Mouse (Mus musculus): Measurements from ENCODE around the gene Srek1ip1. TPM values are rescaled to one million over a fixed set of nuclear protein-coding genes. Genes with fewer than 3 reads are reported as not detected.

Gene Srek1ip1
- polyA plus RNA-seq, 1 experiment = 9.0 TPM

DNA sequence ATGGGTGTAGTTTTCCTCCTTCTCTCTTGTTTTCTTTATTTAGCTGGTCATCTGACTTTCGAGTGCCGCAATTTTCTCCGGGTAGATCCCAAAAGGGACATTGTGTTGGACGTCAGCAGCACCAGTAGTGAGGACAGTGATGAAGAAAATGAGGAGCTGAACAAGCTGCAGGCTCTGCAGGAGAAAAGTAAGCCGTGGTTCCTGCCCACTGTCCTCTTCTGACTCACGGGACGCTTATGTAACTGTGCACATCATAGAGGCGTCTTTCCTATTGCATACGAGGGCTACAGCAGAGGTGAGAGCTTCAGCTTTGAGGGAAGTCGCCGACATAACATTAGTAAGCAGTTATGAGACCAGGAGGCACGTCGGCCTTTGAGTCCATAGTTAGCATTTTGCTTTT lies 40.5 kb downstream of the Srek1ip1 start:
- DNase-seq (ENCODE audit: low read depth, low spot score) = no peak
- WGBS = 93% methylated on average over 13 of the region's 13 CpGs

DNA sequence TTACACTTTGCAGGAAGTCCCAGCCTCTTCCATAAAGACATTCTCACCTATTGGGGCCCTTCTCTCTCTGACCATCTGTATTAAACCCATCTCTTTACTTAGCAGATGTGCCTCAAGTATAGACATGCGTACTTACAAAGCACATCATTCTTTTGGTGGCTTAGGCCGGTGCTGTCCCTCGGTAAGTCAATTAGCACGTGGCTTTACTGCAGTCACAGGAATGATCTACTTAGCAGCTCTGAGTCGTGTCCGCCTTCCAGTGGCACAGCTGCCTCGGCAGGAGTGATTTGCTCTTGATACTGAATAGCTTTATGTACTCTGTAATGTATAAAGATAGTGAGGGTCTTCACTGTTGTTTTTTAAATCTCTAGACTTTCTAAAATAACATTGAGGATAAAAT lies 45.3 kb downstream of the Srek1ip1 start:
- no peak for DNase-seq (ENCODE audit: low read depth, low spot score)
- 75% methylated on average over 7 of the region's 7 CpGs for WGBS

DNA sequence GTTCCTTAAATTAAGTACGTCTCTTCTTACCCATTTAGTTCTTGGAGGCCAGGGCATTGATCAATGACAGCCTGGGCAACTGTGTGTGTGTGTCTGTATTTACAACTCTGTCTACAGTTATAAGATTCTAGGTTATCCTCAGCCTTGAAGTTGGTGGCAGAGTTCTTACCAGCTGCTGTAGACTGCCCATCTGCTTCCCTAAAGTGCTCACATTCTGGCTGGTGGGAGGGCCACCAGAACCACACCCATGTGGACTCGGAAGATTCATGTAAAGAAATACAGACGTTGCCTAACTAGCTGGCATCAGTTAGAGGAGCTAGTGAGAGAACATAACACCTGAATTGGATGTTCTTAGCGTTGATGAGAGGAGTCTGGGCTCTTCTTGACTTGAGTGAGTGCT lies 49.7 kb downstream of the Srek1ip1 start:
- no peak for DNase-seq (ENCODE audit: low read depth, low spot score)
- 41% methylated on average over 4 of the region's 4 CpGs for WGBS

DNA sequence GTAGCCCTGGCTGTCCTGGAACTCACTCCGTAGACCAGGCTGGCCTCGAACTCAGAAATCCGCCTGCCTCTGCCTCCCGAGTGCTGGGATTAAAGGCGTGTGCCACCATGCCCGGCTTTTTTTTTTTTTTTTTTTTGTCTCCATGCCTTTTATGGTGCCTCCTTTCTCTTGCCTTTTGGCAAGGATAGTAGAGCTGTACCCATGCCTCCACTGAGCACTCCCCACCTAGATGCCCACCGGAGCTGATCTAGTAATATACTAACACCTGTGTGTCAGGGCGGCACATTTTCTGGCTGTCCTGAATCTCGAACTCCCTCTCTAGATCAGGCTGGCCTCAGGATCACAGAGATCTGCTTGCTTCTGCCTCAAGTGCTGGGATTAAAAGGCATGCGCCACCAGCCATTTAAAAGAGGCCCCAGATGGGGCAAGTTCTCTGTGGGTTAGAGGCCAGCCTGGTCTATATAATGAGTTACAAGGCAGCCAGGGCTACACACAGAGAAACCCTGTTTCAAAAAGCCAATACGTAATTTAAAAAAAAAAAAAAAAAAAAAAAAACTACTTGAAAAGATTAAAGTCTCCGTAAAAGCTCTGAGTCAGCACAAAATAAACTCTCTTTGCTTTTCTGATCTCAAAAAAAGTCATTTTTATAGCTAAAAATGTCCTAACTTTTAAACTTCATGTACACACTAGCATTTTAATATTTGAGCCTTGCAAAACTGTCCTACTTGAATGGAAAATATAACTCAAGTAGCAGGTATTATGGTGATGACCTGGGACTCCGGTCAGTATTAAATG lies 51.2 kb downstream of the Srek1ip1 start:
- 83% methylated on average over 10 of the region's 13 CpGs for WGBS

DNA sequence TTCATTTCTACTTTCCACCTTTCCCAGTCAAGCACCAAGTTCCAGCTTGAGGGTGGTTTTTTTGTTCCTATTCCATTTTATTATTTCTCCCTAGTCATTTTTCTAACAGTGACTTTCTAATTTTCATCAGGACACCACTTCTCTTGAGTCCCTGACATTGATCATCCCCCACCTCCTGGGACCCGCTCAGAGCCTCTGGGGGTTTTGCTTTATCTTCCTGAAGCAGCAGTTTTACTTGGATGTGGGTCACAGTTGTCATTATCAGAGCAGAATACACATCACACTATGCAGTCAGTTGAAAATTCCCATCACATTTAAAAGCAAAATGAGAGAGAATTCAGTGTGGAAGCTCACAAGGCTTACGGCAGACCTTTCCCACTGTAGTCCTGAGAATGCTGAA lies 61.4 kb downstream of the Srek1ip1 start:
- WGBS = 83% methylated on average over 2 of the region's 2 CpGs
- no peak for DNase-seq (ENCODE audit: low read depth, low spot score)

More for the DNA sequence above, 51.2 kb downstream of the Srek1ip1 start:
- no peak for DNase-seq (ENCODE audit: low read depth, low spot score)

DNA sequence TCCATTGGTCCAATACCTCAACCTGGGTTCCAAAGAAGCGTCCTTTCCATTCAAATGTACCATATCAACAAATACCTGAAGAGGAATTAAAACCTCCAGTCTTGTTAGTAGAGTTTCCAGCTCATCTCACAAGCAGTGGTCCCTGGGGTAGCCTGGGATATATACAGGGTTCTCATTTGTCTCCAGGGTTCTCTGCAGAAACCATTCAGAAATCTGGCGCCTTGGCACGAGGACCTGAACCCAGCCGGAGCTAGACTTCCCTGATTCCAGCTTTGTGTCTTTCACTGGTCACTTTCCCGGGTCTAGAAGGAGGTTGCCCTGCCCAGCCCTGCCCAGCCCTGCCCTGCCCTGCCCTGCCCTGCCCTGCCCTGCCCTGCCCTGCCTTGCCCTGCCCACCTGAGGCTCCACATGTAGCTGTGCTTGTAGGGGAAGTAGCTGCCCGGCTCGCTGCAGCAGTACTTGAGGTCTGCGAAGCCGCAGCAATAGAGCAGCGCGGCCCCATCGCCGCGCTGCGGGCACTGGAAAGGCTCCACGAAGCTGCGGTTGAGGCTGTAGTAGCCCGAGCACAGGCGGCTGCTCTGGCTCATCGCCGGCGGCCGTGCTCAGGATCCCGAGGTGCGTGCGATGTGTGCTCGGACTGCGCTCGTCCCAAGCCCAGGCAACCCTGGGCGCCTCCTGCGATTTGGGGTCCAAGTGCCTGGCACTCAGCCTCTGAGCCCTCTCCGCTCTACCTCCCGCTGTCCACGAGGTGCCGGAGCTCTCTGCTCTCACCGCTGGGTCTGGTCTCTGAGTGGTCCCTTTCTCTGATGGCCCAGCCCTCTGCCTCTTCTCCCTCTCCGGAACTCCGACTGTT lies 71.1 kb downstream of the Srek1ip1 start, which contains the start of gene Shisal2b:
TSS of gene Shisal2b (minus strand) at position 767 of the 853 bp plus-strand sequence.
- no peak for DNase-seq (ENCODE audit: low read depth, low spot score)
- 4% methylated on average over 38 of the region's 38 CpGs for WGBS

DNA sequence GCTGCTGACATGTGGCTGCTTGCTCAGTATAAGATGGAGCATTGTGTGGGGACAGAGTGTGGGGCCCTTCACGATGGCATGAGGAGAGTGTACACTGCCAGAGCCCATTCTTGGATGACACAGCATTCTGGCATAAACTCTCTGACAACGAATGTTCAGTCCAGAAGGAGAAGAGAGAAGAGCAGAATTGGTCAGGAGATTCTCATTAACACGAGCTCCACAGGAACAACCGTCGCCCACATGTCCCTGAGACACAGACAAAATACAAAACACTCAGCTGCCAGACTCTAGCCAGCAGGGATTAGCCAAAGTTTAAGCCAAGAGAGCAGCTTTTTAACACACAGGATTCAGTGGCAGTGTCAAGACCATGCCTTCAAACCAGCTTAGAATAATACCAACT lies 74.4 kb downstream of the Srek1ip1 start:
- 85% methylated on average over 5 of the region's 5 CpGs for WGBS
- no peak for DNase-seq (ENCODE audit: low read depth, low spot score)

DNA sequence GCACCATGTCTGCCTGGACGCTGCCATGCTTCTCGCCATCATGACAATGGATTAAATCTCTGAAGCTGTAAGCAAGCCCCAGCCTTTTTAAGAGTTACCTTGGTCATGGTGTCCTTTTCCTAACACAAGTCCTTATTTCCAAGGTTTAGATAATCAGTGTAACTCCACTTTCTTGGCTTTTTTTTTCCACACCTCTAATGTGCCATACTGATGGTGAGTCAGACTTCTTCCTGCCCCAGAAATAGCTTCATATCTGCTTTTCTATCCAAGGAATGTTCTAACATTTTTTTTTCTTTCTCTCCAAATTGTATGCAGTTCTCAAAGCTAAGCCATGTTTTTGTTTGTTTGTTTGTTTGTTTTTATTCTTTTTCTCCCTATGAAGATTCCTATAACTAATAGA lies 77.6 kb downstream of the Srek1ip1 start:
- DNase-seq (ENCODE audit: low read depth, low spot score) = no peak
- WGBS = 94% methylated on average over 2 of the region's 2 CpGs

DNA sequence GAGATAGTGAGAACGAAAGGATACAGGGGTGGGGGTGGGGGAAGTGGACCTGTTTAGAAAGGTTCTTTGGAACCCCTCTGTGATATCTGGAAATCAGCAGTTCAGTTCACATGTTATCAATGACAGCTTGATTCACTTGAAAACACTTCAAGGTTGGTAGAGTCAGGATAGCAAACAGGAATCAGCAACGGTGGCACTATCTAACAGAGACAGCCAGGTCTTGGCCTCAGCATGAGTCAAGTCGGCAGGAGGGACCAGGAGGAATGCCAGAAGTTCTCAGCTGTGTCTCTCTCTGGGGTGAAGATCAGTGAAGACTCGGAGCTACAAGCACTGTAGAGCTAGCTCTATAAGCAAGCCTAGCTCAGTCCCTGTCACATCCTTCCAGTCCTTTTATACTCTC lies 86.2 kb downstream of the Srek1ip1 start:
- DNase-seq (ENCODE audit: low read depth, low spot score) = no peak
- 66% methylated on average over 4 of the region's 4 CpGs for WGBS

DNA sequence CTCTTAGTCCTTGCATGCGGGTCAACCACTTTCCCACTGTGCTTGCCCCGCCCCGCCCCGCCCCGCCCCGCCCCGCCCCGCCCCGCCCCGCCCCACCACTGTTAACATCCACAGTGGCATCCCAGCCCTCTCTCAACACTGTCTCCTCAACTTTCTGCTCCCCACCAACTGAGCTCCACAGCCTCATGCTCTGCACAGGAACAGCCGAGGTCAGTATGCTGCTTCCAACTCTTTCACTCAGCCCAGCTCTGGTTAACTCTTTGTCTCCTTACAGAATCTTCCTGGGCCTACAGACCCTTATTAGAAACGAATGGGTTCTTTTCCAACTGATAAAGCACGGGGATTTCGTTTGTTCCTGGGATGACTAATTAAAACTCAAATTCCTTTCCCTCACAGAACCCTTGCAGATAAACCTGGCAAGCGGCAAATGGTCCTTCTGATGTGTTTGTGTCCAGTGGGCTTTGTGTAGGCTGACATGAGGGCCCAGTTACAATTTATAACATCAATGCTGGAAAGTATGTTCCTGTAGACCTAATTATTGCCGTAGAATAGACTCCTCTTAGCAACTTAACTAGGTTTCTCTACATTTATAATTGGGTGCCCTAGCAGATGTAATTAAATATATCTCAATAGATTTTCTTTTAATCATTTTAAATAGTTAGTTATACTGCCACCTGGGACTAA lies 91.4 kb downstream of the Srek1ip1 start:
- DNase-seq (ENCODE audit: low read depth, low spot score) = no peak
- 35% methylated on average over 9 of the region's 16 CpGs for WGBS

DNA sequence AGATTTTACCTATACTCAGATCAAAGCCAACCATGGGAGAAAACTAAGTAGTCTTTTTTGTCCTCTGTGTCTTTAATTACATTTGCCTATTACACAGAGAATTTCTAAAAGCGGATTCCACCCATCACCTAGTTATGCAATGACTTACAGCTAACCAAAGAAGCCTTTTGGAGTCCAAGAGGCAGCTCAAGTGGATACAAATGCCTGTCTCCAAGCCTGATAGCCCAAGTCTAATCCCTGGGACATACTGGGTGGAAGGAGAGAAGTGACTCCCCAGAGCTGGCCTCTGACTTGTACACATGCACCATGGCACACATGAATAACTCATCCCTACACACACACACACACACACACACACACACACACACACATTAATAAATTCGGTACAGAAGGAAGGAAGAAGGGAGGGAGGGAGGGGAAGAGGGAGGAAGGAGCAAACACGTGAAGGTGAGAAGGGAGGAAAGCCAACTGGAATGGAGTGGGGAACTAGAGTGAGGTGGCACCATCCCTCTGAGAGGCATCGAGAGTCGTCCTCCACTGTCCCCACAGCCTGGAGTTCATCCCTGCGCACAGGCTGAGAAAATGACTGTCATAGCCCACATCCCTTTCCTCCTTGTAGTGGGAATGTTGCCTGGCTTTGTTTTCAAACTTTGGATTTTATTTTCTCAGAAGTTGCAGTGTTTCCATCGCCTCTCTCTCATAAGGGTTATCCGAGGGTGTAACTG lies 94.2 kb downstream of the Srek1ip1 start:
- no peak for DNase-seq (ENCODE audit: low read depth, low spot score)
- WGBS = 63% methylated on average over 8 of the region's 8 CpGs

Other genes starting within 250 kb of the Srek1ip1 start
- gene Cwc27, start 24.7 kb downstream of the Srek1ip1 start, polyA plus RNA-seq (2012; rRNA removed) = 3.0 TPM in 2 replicates
- gene Shisal2b, start 71.4 kb downstream of the Srek1ip1 start, polyA plus RNA-seq (2012; rRNA removed) = 0.16 and 0.46 TPM in 2 replicates